Mouse (Mus musculus) liver, embryonic 11.5 days (tissue): Measurements from ENCODE around the gene Coasy. TPM values are rescaled to one million over a fixed set of nuclear protein-coding genes. Genes with fewer than 3 reads are reported as not detected.
"Not testable (repeated sequence)": the region's sequence is repeated elsewhere in the genome, so short reads cannot be mapped to it uniquely, and the experiment has no call there.

Experiments used
- ATAC-seq: fragments of 200-750 bp; cut with Nextera tagmentation; replicated peaks from 2 replicates; pipeline ENCODE4 v1.8.0; 2017; ENCODE audit warnings: moderate number of reproducible peaks, mild to moderate bottlenecking, moderate TSS enrichment, moderate library complexity; ENCODE audit not compliant: low FRiP score
- DNase-seq: peaks from one replicate; pipeline ENCODE4 v3.0.0-alpha.2; 2017; ENCODE audit warnings: low spot score
- H3K27ac ChIP-seq: fragments of 300-500 bp; sonication (generic); 2 replicates; pipeline ENCODE4 v1.5.1; 2014; ENCODE audit warnings: mild to moderate bottlenecking, low read depth, low read length, control low read depth
- H3K27me3 ChIP-seq: fragments of 300-500 bp; sonication (generic); replicated peaks from 2 replicates; pipeline ENCODE4 v1.6.1; 2014; ENCODE audit warnings: low read length, mixed read lengths; ENCODE audit not compliant: control insufficient read depth, insufficient read depth
- H3K36me3 ChIP-seq: fragments of 300-500 bp; sonication (generic); 2 replicates; pipeline ENCODE4 v1.6.1; 2014; ENCODE audit warnings: mild to moderate bottlenecking, low read length, moderate library complexity, mixed read lengths; ENCODE audit not compliant: control insufficient read depth, insufficient read depth
- H3K4me1 ChIP-seq: fragments of 300-500 bp; sonication (generic); replicated peaks from 2 replicates; pipeline ENCODE4 v1.6.1; 2014; ENCODE audit warnings: low read length, mixed read lengths; ENCODE audit not compliant: control insufficient read depth, insufficient read depth
- H3K4me2 ChIP-seq: fragments of 300-500 bp; sonication (generic); 2 replicates; pipeline ENCODE4 v1.6.1; 2014; ENCODE audit warnings: mild to moderate bottlenecking, control low read depth, moderate library complexity
- H3K4me3 ChIP-seq: fragments of 300-500 bp; sonication (generic); 2 replicates; pipeline ENCODE4 v1.5.1; 2014; ENCODE audit warnings: low read depth, low read length, control low read depth
- H3K9ac ChIP-seq: fragments of 300-500 bp; sonication (generic); 2 replicates; pipeline ENCODE4 v1.6.1; 2014; ENCODE audit warnings: low read depth, low read length, control low read depth
- H3K9me3 ChIP-seq: fragments of 300-500 bp; sonication (generic); 2 replicates; pipeline ENCODE4 v1.6.1; 2016; ENCODE audit warnings: low read length, inconsistent platforms, mixed read lengths; ENCODE audit not compliant: control insufficient read depth
- WGBS: fragments of 180-500 bp; shearing (Covaris S2); extraction: QIAGEN DNeasy Blood & Tissue Kit; methylation state at CpG from one replicate; pipeline ENCODE4 v1.1.7; 2014; 5-methylcytosine and 5-hydroxymethylcytosine counted together
- polyA plus RNA-seq: library from polyadenylated mRNA; unstranded; fragments of >200 nt; fragmentation: Nextera tagmentation; extraction: Ambion mirVana; gene quantifications from 2 replicates; pipeline ENCODE4 v1.2.1, GENCODE M21; 2014

Coasy gene
- polyA plus RNA-seq, 1 experiment from 2014 or later: 43.3 TPM

GRCm38 (mm10) chr11:101115564-101115963, 33.2 kb downstream of the Coasy start:
- Histone ChIP-seq H3K4me1 (peaks cover 12% of the 10 kb centered on the region), H3K27ac (no peak overlapping the region), H3K9me3 (no peaks in the 10 kb centered on the region), H3K27me3 (no peaks in the 10 kb centered on the region), H3K9ac (no peak overlapping the region), H3K4me3 (no peak overlapping the region), H3K36me3 (peaks cover 4% of the 10 kb centered on the region; the same call in 1 of the 2 replicates), H3K4me2 (no peak overlapping the region)
- 88% methylated on average over 2 of the region's 2 CpGs for WGBS
- no peak for ATAC-seq
- no peak for DNase-seq

DNA sequence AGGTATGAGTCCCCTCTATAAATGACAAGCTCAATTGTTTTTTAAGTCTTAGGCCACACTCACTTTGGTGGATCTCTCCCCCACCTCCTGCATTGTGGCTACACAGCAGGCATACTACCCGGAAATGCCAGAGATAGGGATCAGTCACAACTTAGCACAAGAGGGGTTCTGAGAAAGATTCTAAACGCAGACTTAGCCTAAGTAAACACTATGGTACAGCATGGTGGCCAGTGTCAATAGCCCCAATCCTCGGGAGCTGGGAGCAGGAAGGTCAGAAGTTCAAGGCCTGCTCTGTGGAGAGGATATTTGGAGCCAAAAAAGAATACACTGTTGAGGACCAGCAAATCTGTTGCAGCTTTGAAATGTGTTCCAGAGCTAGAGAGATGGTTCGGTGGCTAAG, 35.7 kb downstream of the Coasy start:
- ATAC-seq: no peak
- Histone ChIP-seq H3K4me3 (peak overlapping the region; percentile 98), H3K4me2 (peak overlapping the region; percentile 83), H3K4me1 (peaks cover 18% of the 10 kb centered on the region), H3K9me3 (no peaks in the 10 kb centered on the region), H3K36me3 (no peaks in the 10 kb centered on the region), H3K9ac (peak overlapping the region; percentile 90; the same call in 1 of the 2 replicates), H3K27me3 (no peaks in the 10 kb centered on the region), H3K27ac (no peak overlapping the region)
- no peak for DNase-seq
- 21% methylated on average over 4 of the region's 4 CpGs for WGBS

GRCm38 (mm10) chr11:101119131-101119760, 36.9 kb downstream of the Coasy start:
- peak overlapping the region; percentile 80 for H3K27ac ChIP-seq
- 0 out of 2 replicates have a peak, but pooled peaks cover 3% of the 10 kb centered on the region for H3K36me3 ChIP-seq
- H3K9ac ChIP-seq: peak overlapping the region; percentile 90
- ATAC-seq: peak; percentile 72
- peaks cover 18% of the 10 kb centered on the region for H3K4me1 ChIP-seq
- peak overlapping the region; percentile 83 for H3K4me2 ChIP-seq
- H3K9me3 ChIP-seq: no peaks in the 10 kb centered on the region
- H3K4me3 ChIP-seq: peak overlapping the region; percentile 98
- under 1% methylated on average over 39 of the region's 39 CpGs for WGBS
- DNase-seq: peak; percentile 51
- no peaks in the 10 kb centered on the region for H3K27me3 ChIP-seq

DNA sequence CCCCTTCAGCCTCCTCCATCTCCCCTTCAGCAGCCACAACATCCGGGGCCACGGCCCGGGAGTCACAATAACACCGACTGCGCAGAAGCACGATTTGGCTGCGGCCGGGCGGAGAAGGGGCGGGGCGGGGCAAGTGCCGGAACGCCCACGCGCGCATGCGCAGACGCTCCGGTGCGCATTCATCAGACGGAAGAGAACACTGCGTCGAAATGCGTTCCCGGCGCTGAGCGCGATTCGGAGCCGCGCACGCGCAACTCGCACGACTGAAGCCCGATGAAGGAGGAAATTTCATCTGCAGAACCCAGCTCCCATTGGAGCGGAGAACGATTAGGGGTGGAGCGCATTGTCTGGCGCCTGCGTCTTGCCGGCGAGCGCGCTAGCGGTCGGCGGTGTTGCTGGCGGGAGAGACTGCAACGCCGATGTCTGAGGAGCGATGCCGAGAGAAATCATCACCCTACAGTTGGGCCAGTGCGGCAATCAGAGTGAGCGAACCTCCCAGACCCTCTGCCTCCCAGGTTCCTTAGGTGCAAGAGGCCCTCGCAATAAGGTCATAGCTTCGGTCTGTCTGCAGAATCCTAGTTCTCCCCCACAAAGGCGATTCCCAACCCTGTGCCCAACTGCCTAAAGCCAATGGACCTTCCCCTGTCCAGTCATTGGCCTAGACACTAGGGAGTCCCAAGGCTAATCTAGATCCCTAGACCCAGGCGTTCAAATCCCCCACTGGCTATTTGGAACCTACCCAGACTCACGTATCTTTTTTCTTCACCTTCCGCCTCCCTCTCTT, 37.6 kb downstream of the Coasy start, which contains the start of the genes Retreg3 and Tubg1:
Retreg3 (minus strand) TSS at position 133 of the 784 bp plus-strand sequence.
Tubg1 (plus strand) TSS at position 178 of the 784 bp plus-strand sequence.
- Histone ChIP-seq H3K9ac (peak within 1 kb of the TSS; percentile 90), H3K27me3 (no peaks in the 10 kb centered on the region), H3K9me3 (no peaks in the 10 kb centered on the region), H3K4me3 (peak within 1 kb of the TSS; percentile 98), H3K4me1 (peaks cover 18% of the 10 kb centered on the region), H3K4me2 (peak within 1 kb of the TSS; percentile 89), H3K27ac (peak within 1 kb of the TSS; percentile 88), H3K36me3 (0 out of 2 replicates have a peak, but pooled peaks cover 3% of the 10 kb centered on the region)
- peak; percentile 99 for DNase-seq
- under 1% methylated on average over 61 of the region's 61 CpGs for WGBS
- peak; percentile 92 for ATAC-seq

DNA sequence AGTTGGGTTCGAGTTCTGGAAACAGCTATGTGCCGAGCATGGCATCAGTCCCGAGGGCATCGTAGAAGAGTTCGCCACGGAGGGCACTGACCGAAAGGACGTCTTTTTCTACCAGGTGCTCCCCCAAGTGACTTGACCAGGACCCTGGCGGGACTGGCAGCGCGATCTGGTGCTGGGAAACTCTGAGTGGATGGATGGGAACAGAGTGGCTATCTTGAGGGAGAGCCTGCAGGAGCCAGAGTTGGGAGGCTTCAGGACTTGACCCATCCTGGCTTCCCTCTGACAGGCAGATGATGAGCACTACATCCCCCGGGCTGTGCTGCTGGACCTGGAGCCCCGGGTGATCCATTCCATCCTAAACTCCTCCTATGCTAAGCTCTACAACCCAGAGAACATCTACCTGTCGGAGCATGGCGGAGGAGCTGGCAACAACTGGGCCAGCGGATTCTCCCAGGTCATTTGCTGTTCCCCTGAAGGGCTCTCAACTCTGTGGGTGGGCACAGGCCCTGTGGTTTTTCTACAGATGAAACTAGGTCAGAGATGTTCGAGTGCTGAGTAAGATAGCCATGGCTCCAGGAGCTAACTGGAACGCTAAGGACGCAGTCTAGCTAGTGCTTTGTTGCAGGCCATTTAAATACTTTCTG, 38.3 kb downstream of the Coasy start:
- H3K36me3 ChIP-seq: peaks cover 7% of the 10 kb centered on the region
- ATAC-seq (no peak), DNase-seq (no peak)
- H3K4me1 ChIP-seq: peaks cover 18% of the 10 kb centered on the region
- H3K4me2 ChIP-seq: peak overlapping the region; percentile 89
- peak overlapping the region; percentile 62 for H3K9ac ChIP-seq
- H3K27ac ChIP-seq: peak overlapping the region; percentile 88
- no peaks in the 10 kb centered on the region for H3K9me3 ChIP-seq
- 25% methylated on average over 19 of the region's 19 CpGs for WGBS
- peak overlapping the region; percentile 98 for H3K4me3 ChIP-seq
- H3K27me3 ChIP-seq: no peaks in the 10 kb centered on the region

GRCm38 (mm10) chr11:101124494-101124893, 42.1 kb downstream of the Coasy start:
- ATAC-seq, DNase-seq, H3K27ac ChIP-seq, H3K4me1 ChIP-seq, H3K9ac ChIP-seq, H3K4me2 ChIP-seq, H3K4me3 ChIP-seq, H3K27me3 ChIP-seq, H3K9me3 ChIP-seq: not testable (repeated sequence)
- 87% methylated on average over 8 of the region's 8 CpGs for WGBS
- peaks cover 22% of the 10 kb centered on the region for H3K36me3 ChIP-seq

DNA sequence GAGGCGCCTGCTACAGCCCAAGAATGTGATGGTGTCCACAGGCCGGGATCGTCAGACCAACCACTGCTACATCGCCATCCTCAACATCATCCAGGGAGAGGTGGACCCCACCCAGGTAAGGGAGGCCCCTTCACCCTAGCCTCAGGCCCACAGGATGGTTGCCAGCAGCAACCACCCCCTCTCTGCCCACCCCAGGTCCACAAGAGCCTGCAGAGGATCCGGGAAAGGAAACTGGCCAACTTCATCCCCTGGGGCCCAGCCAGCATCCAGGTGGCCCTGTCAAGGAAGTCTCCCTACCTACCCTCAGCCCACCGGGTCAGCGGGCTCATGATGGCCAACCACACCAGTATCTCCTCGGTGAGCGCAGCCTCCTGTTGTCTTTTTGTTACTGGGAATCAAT, 42.6 kb downstream of the Coasy start:
- H3K4me3 ChIP-seq, H3K9ac ChIP-seq, ATAC-seq, H3K27ac ChIP-seq, H3K27me3 ChIP-seq, DNase-seq, H3K4me2 ChIP-seq, H3K4me1 ChIP-seq, H3K9me3 ChIP-seq: not testable (repeated sequence)
- WGBS: 93% methylated on average over 7 of the region's 9 CpGs
- peaks cover 22% of the 10 kb centered on the region for H3K36me3 ChIP-seq

DNA sequence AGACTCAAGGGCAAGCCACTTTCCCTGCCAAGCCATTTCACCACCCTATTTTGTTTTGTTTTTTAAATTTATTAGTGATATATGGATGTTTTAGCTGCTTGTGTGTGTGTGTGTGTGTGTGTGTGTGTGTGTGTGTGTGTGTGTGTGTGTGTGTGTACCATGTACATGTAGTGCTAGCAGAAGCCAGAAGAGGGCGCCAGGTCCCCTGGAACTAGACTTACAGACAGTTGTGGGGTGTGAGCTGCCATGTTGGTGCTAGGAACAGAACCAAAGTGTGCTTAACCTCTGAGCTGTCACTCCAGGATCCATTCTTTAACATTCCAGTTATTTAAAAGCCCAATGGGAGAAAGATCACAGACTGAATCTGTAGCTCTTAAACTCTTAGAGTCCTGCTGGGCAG, 44.7 kb downstream of the Coasy start:
- ATAC-seq (no peak), DNase-seq (no peak)
- no peaks in the 10 kb centered on the region for H3K9me3 ChIP-seq
- H3K4me3 ChIP-seq: no peak overlapping the region
- WGBS: 95% methylated on average over 1 of the region's 1 CpGs
- H3K9ac ChIP-seq: no peak overlapping the region
- no peaks in the 10 kb centered on the region for H3K27me3 ChIP-seq
- peaks cover 22% of the 10 kb centered on the region for H3K36me3 ChIP-seq
- H3K27ac ChIP-seq: no peak overlapping the region
- peaks cover 8% of the 10 kb centered on the region for H3K4me1 ChIP-seq
- no peak overlapping the region for H3K4me2 ChIP-seq
